Mouse (Mus musculus) limb, embryonic 13.5 days (tissue): ENCODE measurements around the gene Nfil3. TPM values are rescaled to one million over a fixed set of nuclear protein-coding genes. Genes with fewer than 3 reads are reported as not detected.
A peak's percentile ranks its signal among the peaks of the same experiment; 100 is the strongest.

ENCODE experiments used
- ATAC-seq: fragments of 200-750 bp; cut with Nextera tagmentation; 2 replicates; pipeline ENCODE4 v1.8.0; 2017; ENCODE audit warnings: low read depth, moderate number of reproducible peaks, moderate TSS enrichment; ENCODE audit not compliant: low FRiP score
- H3K27ac ChIP-seq: fragments of 300-500 bp; sonication (generic); 2 replicates; pipeline ENCODE4 v1.5.1; 2015; ENCODE audit warnings: inconsistent platforms, mild to moderate bottlenecking, moderate library complexity
- H3K27me3 ChIP-seq: fragments of 300-500 bp; sonication (generic); 2 replicates; pipeline ENCODE4 v1.6.1; 2015; ENCODE audit warnings: mild to moderate bottlenecking, inconsistent platforms
- H3K36me3 ChIP-seq: fragments of 300-500 bp; sonication (generic); 2 replicates; pipeline ENCODE4 v1.6.1; 2015; ENCODE audit warnings: inconsistent platforms, mild to moderate bottlenecking, moderate library complexity
- H3K4me1 ChIP-seq: fragments of 300-500 bp; sonication (generic); 2 replicates; pipeline ENCODE4 v1.6.1; 2015; ENCODE audit warnings: inconsistent platforms
- H3K4me2 ChIP-seq: fragments of 300-500 bp; sonication (generic); replicated peaks from 2 replicates; pipeline ENCODE4 v1.6.1; 2015; ENCODE audit warnings: inconsistent platforms, mild to moderate bottlenecking, moderate library complexity
- H3K4me3 ChIP-seq: fragments of 300-500 bp; sonication (generic); 2 replicates; pipeline ENCODE4 v1.5.1; 2015; ENCODE audit warnings: moderate library complexity, mild to moderate bottlenecking, inconsistent platforms
- H3K9ac ChIP-seq: fragments of 300-500 bp; sonication (generic); 2 replicates; pipeline ENCODE4 v1.6.1; 2015; ENCODE audit warnings: mild to moderate bottlenecking, inconsistent platforms
- H3K9me3 ChIP-seq: fragments of 300-500 bp; sonication (generic); 2 replicates; pipeline ENCODE4 v1.6.1; 2016; ENCODE audit warnings: inconsistent platforms
- WGBS: fragments of 180-500 bp; shearing (Covaris S2); methylation state at CpG from one replicate; pipeline ENCODE4 v1.1.7; 2015; 5-methylcytosine and 5-hydroxymethylcytosine counted together
- polyA plus RNA-seq: library from polyadenylated mRNA; unstranded; fragments of >200 nt; fragmentation: Nextera tagmentation; extraction: Ambion mirVana; gene quantifications from 2 replicates; pipeline ENCODE4 v1.2.1, GENCODE M21; 2015

The Nfil3 gene
- polyA plus RNA-seq, 1 experiment from 2014 or later = 26.9 TPM

GRCm38 (mm10) chr13:52980211-52980950 is 492 bp downstream of the Nfil3 start:
- Histone ChIP-seq H3K27ac (peak overlapping the region; percentile 91), H3K4me2 (peak overlapping the region; percentile 99), H3K9ac (peak overlapping the region; percentile 85), H3K27me3 (peaks cover 19% of the 10 kb centered on the region), H3K4me1 (peaks cover 41% of the 10 kb centered on the region), H3K36me3 (no peaks in the 10 kb centered on the region), H3K9me3 (no peaks in the 10 kb centered on the region), H3K4me3 (peak overlapping the region; percentile 88)
- ATAC-seq = peak; percentile 62
- WGBS = under 1% methylated on average over 61 of the region's 77 CpGs

GRCm38 (mm10) chr13:52979331-52980051 is 1.4 kb downstream of the Nfil3 start:
- Histone ChIP-seq H3K36me3 (no peaks in the 10 kb centered on the region), H3K27me3 (peaks cover 19% of the 10 kb centered on the region), H3K4me3 (peak overlapping the region; percentile 88), H3K9ac (peak overlapping the region; percentile 85), H3K4me1 (peaks cover 49% of the 10 kb centered on the region), H3K9me3 (no peaks in the 10 kb centered on the region), H3K4me2 (peak overlapping the region; percentile 99), H3K27ac (peak overlapping the region; percentile 91; the same call in 1 of the 2 replicates)
- ATAC-seq = no peak
- under 1% methylated on average over 22 of the region's 22 CpGs for WGBS

- H3K27ac ChIP-seq = peak overlapping the region; percentile 69
- peak overlapping the region; percentile 99 for H3K4me2 ChIP-seq
- WGBS = under 1% methylated on average over 58 of the region's 64 CpGs
- H3K4me1 ChIP-seq = peaks cover 49% of the 10 kb centered on the region
- H3K9ac ChIP-seq = peak overlapping the region; percentile 82
- peak; percentile 16; the same call in 1 of the 2 replicates for ATAC-seq
- H3K4me3 ChIP-seq = peak overlapping the region; percentile 88
- peaks cover 12% of the 10 kb centered on the region for H3K27me3 ChIP-seq
- no peaks in the 10 kb centered on the region for H3K9me3 ChIP-seq
- no peaks in the 10 kb centered on the region for H3K36me3 ChIP-seq
Observed at GRCm38 (mm10) chr13:52978321-52978981, 2.4 kb downstream of the Nfil3 start.

GRCm38 (mm10) chr13:52977757-52978156 is 3.1 kb downstream of the Nfil3 start:
- no peaks in the 10 kb centered on the region for H3K9me3 ChIP-seq
- peaks cover 9% of the 10 kb centered on the region for H3K27me3 ChIP-seq
- peak overlapping the region; percentile 99 for H3K4me2 ChIP-seq
- peaks cover 52% of the 10 kb centered on the region for H3K4me1 ChIP-seq
- no peak overlapping the region for H3K27ac ChIP-seq
- no peak for ATAC-seq
- no peaks in the 10 kb centered on the region for H3K36me3 ChIP-seq
- 19% methylated on average over 4 of the region's 4 CpGs for WGBS
- H3K9ac ChIP-seq = peak overlapping the region; percentile 82
- H3K4me3 ChIP-seq = peak overlapping the region; percentile 88

- Histone ChIP-seq H3K27me3 (peaks cover 7% of the 10 kb centered on the region), H3K4me2 (peak overlapping the region; percentile 99), H3K9ac (no peak overlapping the region), H3K9me3 (no peaks in the 10 kb centered on the region), H3K27ac (no peak overlapping the region), H3K4me3 (peak overlapping the region; percentile 5; the same call in 1 of the 2 replicates), H3K36me3 (no peaks in the 10 kb centered on the region), H3K4me1 (peaks cover 51% of the 10 kb centered on the region)
- 53% methylated on average over 9 of the region's 9 CpGs for WGBS
- no peak for ATAC-seq
Observed at GRCm38 (mm10) chr13:52977221-52977609, 3.7 kb downstream of the Nfil3 start.

GRCm38 (mm10) chr13:52976510-52977220 is 4.2 kb downstream of the Nfil3 start:
- Histone ChIP-seq H3K4me3 (peak overlapping the region; percentile 10; the same call in 1 of the 2 replicates), H3K9me3 (no peaks in the 10 kb centered on the region), H3K27ac (no peak overlapping the region; the same call in 1 of the 2 replicates), H3K27me3 (peaks cover 1% of the 10 kb centered on the region; the same call in 1 of the 2 replicates), H3K4me1 (peaks cover 47% of the 10 kb centered on the region), H3K9ac (peak overlapping the region; percentile 45; the same call in 1 of the 2 replicates), H3K36me3 (no peaks in the 10 kb centered on the region), H3K4me2 (peak overlapping the region; percentile 99)
- no peak for ATAC-seq
- WGBS = 18% methylated on average over 16 of the region's 16 CpGs

GRCm38 (mm10) chr13:52976130-52976509 is 4.8 kb downstream of the Nfil3 start:
- H3K27me3 ChIP-seq = no peaks in the 10 kb centered on the region
- WGBS = 9% methylated on average over 8 of the region's 8 CpGs
- peak overlapping the region; percentile 99 for H3K4me2 ChIP-seq
- H3K36me3 ChIP-seq = no peaks in the 10 kb centered on the region
- H3K9me3 ChIP-seq = no peaks in the 10 kb centered on the region
- peaks cover 45% of the 10 kb centered on the region for H3K4me1 ChIP-seq
- H3K27ac ChIP-seq = no peak overlapping the region
- H3K4me3 ChIP-seq = peak overlapping the region; percentile 10; the same call in 1 of the 2 replicates
- no peak for ATAC-seq
- H3K9ac ChIP-seq = peak overlapping the region; percentile 45; the same call in 1 of the 2 replicates

GRCm38 (mm10) chr13:52974676-52975075 is 6.2 kb downstream of the Nfil3 start:
- no peak overlapping the region for H3K4me2 ChIP-seq
- H3K27me3 ChIP-seq = no peaks in the 10 kb centered on the region
- no peak overlapping the region for H3K9ac ChIP-seq
- ATAC-seq = no peak
- peaks cover 45% of the 10 kb centered on the region for H3K4me1 ChIP-seq
- WGBS = 41% methylated on average over 3 of the region's 3 CpGs
- H3K27ac ChIP-seq = no peak overlapping the region
- H3K9me3 ChIP-seq = no peaks in the 10 kb centered on the region
- H3K36me3 ChIP-seq = no peaks in the 10 kb centered on the region
- H3K4me3 ChIP-seq = no peak overlapping the region

- peaks cover 5% of the 10 kb centered on the region for H3K36me3 ChIP-seq
- ATAC-seq = no peak
- H3K27me3 ChIP-seq = no peaks in the 10 kb centered on the region
- peaks cover 40% of the 10 kb centered on the region for H3K4me1 ChIP-seq
- H3K27ac ChIP-seq = no peak overlapping the region
- H3K4me2 ChIP-seq = no peak overlapping the region
- no peak overlapping the region for H3K4me3 ChIP-seq
- H3K9me3 ChIP-seq = no peaks in the 10 kb centered on the region
- no peak overlapping the region for H3K9ac ChIP-seq
- 95% methylated on average over 10 of the region's 10 CpGs for WGBS
Observed at GRCm38 (mm10) chr13:52973427-52973826, 7.4 kb downstream of the Nfil3 start.

- Histone ChIP-seq H3K9me3 (no peaks in the 10 kb centered on the region), H3K4me1 (peaks cover 35% of the 10 kb centered on the region), H3K9ac (no peak overlapping the region), H3K4me3 (no peak overlapping the region), H3K27ac (no peak overlapping the region), H3K36me3 (peaks cover 13% of the 10 kb centered on the region), H3K4me2 (no peak overlapping the region), H3K27me3 (no peaks in the 10 kb centered on the region)
- 87% methylated on average over 3 of the region's 3 CpGs for WGBS
- no peak for ATAC-seq
Observed at GRCm38 (mm10) chr13:52972626-52973025, 8.2 kb downstream of the Nfil3 start.

- Histone ChIP-seq H3K36me3 (peaks cover 30% of the 10 kb centered on the region), H3K9ac (no peak overlapping the region), H3K4me3 (no peak overlapping the region), H3K27ac (no peak overlapping the region), H3K9me3 (no peaks in the 10 kb centered on the region), H3K4me2 (no peak overlapping the region), H3K4me1 (peaks cover 18% of the 10 kb centered on the region), H3K27me3 (no peaks in the 10 kb centered on the region)
- ATAC-seq = no peak
- WGBS = 81% methylated on average over 6 of the region's 6 CpGs
Observed at GRCm38 (mm10) chr13:52970876-52971275, 10.0 kb downstream of the Nfil3 start.
